Mouse (Mus musculus) gonadal fat pad, adult 2 months (tissue): ENCODE data around the gene Ankrd37. TPM values are rescaled to one million over a fixed set of nuclear protein-coding genes. Genes with fewer than 3 reads are reported as not detected.

ENCODE experiments used
- DNase-seq: peaks from one replicate; pipeline ENCODE4 v3.0.0-alpha.2; 2012; ENCODE audit warnings: low read depth
- polyA plus RNA-seq: library from polyadenylated mRNA; depleted of rRNA; stranded (reverse); fragments of >200 nt; gene quantifications from 2 replicates; pipeline ENCODE4 v1.2.3, GENCODE M21; 2012; rRNA removed

Gene Ankrd37
- polyA plus RNA-seq, 1 experiment, result 4.1 TPM

GRCm38 (mm10) chr8:45973988-45974505, 31.5 kb downstream of the Ankrd37 start:
- no peak for DNase-seq

GRCm38 (mm10) chr8:45970894-45971293, 34.6 kb downstream of the Ankrd37 start:
- DNase-seq, result no peak

- no peak for DNase-seq
These were observed 54.9 kb downstream of the Ankrd37 start for GRCm38 (mm10) chr8:45950622-45951021.

Other genes starting within 250 kb of the Ankrd37 start
- 49.0 and 49.3 TPM in 2 replicates for gene Pdlim3, start 120.2 kb downstream of the Ankrd37 start, polyA plus RNA-seq
- 0.04 and 0.16 TPM in 2 replicates for gene Ccdc110, start 71.1 kb downstream of the Ankrd37 start, polyA plus RNA-seq
- gene 1700029J07Rik, start 30.5 kb downstream of the Ankrd37 start, polyA plus RNA-seq, result 1.6 and 1.8 TPM in 2 replicates
- gene Ufsp2, start 30.2 kb downstream of the Ankrd37 start, polyA plus RNA-seq, result 26.8 and 28.8 TPM in 2 replicates
- 0.22 and 0.33 TPM in 2 replicates for gene Lrp2bp, start 6.4 kb downstream of the Ankrd37 start, polyA plus RNA-seq
- 6.7 and 8.2 TPM in 2 replicates for gene Cfap97, start 146.1 kb upstream of the Ankrd37 start, polyA plus RNA-seq
- gene Snx25, start 146.5 kb upstream of the Ankrd37 start, polyA plus RNA-seq, result 5.1 and 5.6 TPM in 2 replicates
- 278 and 306 TPM in 2 replicates for gene Slc25a4, start 205.6 kb upstream of the Ankrd37 start, polyA plus RNA-seq